Mouse (Mus musculus): ENCODE results near the gene Zc3h18. TPM values are rescaled to one million over a fixed set of nuclear protein-coding genes. Genes with fewer than 3 reads are reported as not detected.

Gene Zc3h18
- polyA plus RNA-seq, 1 experiment from 2014 or later: 71.8 TPM

DNA sequence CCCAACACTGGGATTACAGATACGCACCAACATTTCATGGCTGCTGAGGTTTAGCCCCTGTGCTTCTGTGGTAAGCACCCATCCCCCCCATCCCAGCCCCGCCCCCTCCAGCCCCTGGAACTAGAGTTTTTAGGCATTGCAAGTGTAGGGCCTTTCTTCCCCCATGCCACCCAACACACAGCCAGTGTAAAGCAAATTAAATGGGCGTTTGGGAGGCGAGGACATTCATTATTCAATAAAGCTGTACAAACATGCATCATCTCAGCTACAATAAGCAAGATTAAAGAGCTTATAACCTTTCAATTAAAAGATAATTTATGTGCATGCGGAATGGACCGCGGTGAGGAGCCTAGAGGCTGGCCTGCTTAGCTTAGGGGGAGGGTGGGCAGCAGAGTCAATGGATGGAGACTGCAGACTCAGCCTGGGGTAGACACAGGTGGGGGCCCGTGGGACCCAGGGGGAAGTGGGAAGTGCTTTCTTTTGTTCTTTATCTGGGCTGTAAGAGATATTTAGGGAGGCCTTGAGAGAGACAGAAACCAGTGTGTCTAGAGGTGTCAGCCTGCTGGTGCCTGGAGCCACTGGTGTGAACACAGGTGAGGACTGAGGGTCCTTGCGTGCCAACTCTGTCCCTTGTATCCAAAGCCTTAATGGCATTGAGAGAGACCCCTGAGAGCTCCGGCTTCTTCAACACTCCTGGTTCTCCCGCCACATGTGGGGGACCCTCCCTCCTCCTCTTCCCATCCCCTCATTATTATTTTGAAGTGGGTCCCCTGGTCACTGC, 25.9 kb upstream of the Zc3h18 start:
- Histone ChIP-seq H3K4me1 (peaks cover 20% of the 10 kb centered on the region), H3K9ac (no peak overlapping the region), H3K4me2 (peak overlapping the region; percentile 6; the same call in 1 of the 2 replicates), H3K9me3 (no peaks in the 10 kb centered on the region), H3K27me3 (peaks cover 68% of the 10 kb centered on the region), H3K27ac (0 out of 2 replicates have a peak overlapping the region, but pooled peaks have one; percentile 1), H3K4me3 (replicated peaks) (no peak overlapping the region), H3K36me3 (replicated peaks) (no peaks in the 10 kb centered on the region)
- WGBS: 20% methylated on average over 11 of the region's 11 CpGs
- ATAC-seq (ENCODE audit: low FRiP score): peak; percentile 72

DNA sequence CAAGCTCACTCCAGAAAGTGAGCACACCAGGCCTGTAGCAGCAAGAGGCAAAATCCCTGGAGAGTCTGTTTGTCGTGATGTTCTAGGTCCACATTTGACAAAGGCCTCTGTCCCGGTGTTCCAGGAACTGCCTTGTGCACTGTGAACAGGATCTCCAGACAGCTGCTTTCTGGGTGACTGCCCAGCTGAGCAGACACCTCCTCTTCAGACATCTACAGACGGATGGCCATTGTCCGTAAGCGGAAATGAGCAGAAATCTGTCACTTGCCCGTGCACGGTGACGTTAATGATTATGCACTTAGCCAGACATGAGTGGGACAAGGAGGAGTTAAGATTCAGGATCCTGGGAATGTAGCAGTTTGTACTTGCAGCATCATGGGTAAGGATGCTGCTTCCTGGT, 22.3 kb upstream of the Zc3h18 start:
- Histone ChIP-seq H3K9ac (no peak overlapping the region), H3K4me1 (peaks cover 20% of the 10 kb centered on the region), H3K4me2 (no peak overlapping the region), H3K4me3 (replicated peaks) (no peak overlapping the region), H3K27me3 (peaks cover 57% of the 10 kb centered on the region), H3K36me3 (replicated peaks) (no peaks in the 10 kb centered on the region), H3K27ac (no peak overlapping the region), H3K9me3 (no peaks in the 10 kb centered on the region)
- 83% methylated on average over 8 of the region's 8 CpGs for WGBS
- ATAC-seq (ENCODE audit: low FRiP score): no peak

DNA sequence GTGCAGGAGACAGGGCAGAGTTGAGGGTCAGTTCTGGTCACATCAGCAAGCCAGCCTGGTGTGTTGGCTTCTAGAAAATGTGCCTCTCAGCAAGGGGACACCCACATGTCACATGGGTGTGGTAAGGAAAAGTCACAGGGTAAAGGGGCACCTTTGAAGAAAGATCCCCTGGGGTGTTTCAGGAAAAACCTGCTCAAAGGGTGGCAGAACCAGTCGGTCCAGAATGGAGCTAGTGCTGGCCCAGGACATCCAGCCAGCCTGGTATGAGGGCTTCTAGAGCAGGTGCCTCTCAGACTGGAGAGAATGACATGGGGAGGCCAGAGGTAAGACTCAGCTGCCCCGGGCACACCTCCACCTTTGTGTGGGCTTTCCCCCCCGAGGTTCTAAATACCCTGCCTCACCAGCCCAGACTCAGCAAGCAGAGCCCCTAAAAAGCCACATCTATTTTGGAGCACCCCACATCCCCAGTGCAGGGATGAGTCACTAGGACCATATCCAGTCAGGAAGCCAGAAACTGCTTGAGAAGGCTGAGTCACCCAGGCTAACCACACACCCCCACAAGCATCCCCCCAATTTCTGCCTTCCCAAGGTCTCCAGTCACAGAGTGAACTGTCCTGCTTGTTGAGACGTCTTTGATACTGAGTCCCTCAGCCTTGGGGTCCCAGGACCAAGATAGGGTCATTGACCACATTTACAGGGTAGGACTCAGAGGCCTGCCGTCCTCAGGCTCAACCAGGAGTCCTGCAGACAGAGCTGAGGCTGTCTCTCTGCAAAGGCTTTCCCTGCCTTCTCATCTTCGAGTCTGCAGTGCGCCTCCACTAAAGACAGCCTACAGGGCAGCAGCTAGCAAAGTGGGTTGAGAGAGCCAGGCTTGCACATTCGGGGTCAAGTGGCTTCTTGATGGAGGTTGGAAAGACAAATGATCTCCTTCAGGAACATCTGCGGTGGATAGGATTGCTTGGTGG, 20.5 kb upstream of the Zc3h18 start:
- peaks cover 3% of the 10 kb centered on the region for H3K4me1 ChIP-seq
- no peak overlapping the region for H3K4me3 ChIP-seq (replicated peaks)
- no peak overlapping the region for H3K27ac ChIP-seq
- no peaks in the 10 kb centered on the region for H3K36me3 ChIP-seq (replicated peaks)
- no peaks in the 10 kb centered on the region for H3K9me3 ChIP-seq
- H3K27me3 ChIP-seq: peaks cover 55% of the 10 kb centered on the region
- no peak overlapping the region for H3K4me2 ChIP-seq
- H3K9ac ChIP-seq: no peak overlapping the region
- ATAC-seq (ENCODE audit: low FRiP score): no peak
- 77% methylated on average over 9 of the region's 9 CpGs for WGBS

DNA sequence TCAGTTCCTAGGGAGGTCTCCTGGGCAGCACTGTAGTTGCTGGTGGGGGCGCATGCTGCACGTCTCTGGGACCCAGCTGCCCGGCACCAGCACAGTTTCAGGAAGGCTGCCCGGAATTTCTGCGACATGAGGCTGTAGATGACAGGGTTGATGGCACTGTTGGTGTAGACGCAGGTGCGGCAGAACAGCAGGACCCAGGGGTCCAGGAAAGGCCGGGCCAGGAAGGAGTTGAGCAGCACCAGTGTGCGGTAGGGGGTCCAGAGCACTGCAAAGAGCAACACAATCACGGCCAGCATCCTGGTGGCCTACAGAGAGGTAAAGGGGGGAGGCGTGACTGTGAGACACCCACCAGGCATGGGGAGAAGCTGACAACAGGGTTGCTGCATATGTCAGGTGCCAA, 19.2 kb upstream of the Zc3h18 start:
- H3K4me3 ChIP-seq (replicated peaks): no peak overlapping the region
- no peak overlapping the region for H3K4me2 ChIP-seq
- no peak overlapping the region for H3K9ac ChIP-seq
- peaks cover 52% of the 10 kb centered on the region for H3K27me3 ChIP-seq
- WGBS: 70% methylated on average over 11 of the region's 11 CpGs
- H3K36me3 ChIP-seq (replicated peaks): no peaks in the 10 kb centered on the region
- no peak for ATAC-seq (ENCODE audit: low FRiP score)
- no peaks in the 10 kb centered on the region for H3K9me3 ChIP-seq
- H3K27ac ChIP-seq: no peak overlapping the region
- no peaks in the 10 kb centered on the region for H3K4me1 ChIP-seq

DNA sequence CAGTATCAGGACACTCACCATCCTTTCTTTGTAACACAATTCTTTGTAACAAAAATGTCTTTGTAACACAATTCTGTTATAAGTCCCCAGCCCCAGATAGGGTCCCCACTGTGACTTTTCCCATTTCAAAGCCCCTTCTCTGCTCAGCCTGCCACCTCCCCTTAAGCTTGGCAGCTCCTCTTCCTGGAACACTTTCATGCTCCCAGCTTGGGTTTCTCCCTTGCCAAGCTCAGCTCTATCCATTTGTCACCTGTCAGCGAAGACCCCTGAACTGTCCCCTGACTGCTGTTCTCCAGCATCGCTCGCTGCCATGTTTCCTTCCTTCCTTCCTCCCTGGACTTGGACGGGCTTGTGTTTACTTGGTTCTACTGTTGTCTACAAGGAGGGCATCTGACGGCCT, 18.8 kb upstream of the Zc3h18 start:
- ATAC-seq (ENCODE audit: low FRiP score): no peak
- H3K27me3 ChIP-seq: peaks cover 52% of the 10 kb centered on the region
- H3K4me1 ChIP-seq: no peaks in the 10 kb centered on the region

GRCm38 (mm10) chr8:122359111-122359775, 17.2 kb upstream of the Zc3h18 start:
- Histone ChIP-seq H3K4me2 (no peak overlapping the region), H3K27me3 (peaks cover 57% of the 10 kb centered on the region), H3K9me3 (no peaks in the 10 kb centered on the region), H3K27ac (no peak overlapping the region), H3K4me1 (no peaks in the 10 kb centered on the region), H3K4me3 (replicated peaks) (no peak overlapping the region), H3K9ac (no peak overlapping the region), H3K36me3 (replicated peaks) (no peaks in the 10 kb centered on the region)
- 83% methylated on average over 15 of the region's 15 CpGs for WGBS
- no peak for ATAC-seq (ENCODE audit: low FRiP score)

More for the DNA sequence above, 18.8 kb upstream of the Zc3h18 start:
- H3K9ac ChIP-seq: no peak overlapping the region
- 86% methylated on average over 5 of the region's 5 CpGs for WGBS
- H3K36me3 ChIP-seq (replicated peaks): no peaks in the 10 kb centered on the region
- H3K9me3 ChIP-seq: no peaks in the 10 kb centered on the region
- H3K4me2 ChIP-seq: no peak overlapping the region
- H3K27ac ChIP-seq: no peak overlapping the region
- H3K4me3 ChIP-seq (replicated peaks): no peak overlapping the region

DNA sequence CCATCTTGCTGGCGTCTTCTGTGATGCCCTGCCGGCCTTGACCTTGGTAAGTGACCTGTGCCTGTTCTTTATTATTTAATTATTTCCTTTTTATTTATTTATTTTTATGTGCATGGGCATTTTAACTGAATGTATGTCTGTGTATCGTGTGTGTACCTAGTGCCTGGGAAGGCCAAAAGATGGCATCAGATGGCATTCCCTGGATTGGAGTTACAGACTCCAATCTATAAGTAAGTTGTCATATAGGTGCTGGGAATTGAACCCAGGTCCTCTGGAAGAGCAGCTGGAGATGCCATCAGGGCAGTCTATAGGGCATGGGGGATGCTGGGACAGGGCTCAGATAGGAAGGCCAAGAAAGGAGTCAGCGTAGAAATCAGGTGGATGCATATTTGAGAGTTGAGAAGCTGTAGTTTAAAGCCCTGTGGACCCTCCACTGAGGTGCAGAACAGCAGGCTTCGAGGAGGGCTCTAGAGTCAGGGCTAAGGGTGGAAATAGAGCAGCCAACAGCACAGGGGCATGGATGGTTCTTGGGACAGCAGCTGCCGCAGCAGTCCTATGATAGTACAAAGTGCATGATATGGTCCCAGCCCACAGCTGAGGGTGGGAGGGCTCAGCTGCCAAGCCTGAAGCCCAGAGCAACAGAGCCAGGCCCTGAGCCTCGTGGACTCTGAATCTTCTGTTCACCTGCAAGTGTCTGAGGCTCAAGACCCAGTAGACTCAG, 15.6 kb upstream of the Zc3h18 start, which contains the start of gene Trhr2:
TSS of gene Trhr2 (minus strand) at position 51 of the 721 bp plus-strand sequence.
- Histone ChIP-seq H3K27me3 (peaks cover 53% of the 10 kb centered on the region), H3K4me1 (no peaks in the 10 kb centered on the region), H3K4me2 (no peak within 1 kb of the TSS), H3K9ac (no peak within 1 kb of the TSS), H3K4me3 (replicated peaks) (no peak within 1 kb of the TSS), H3K36me3 (replicated peaks) (no peaks in the 10 kb centered on the region), H3K27ac (no peak within 1 kb of the TSS), H3K9me3 (no peaks in the 10 kb centered on the region)
- 86% methylated on average over 7 of the region's 7 CpGs for WGBS
- ATAC-seq (ENCODE audit: low FRiP score): no peak

GRCm38 (mm10) chr8:122362271-122362670, 14.1 kb upstream of the Zc3h18 start:
- H3K9ac ChIP-seq: no peak overlapping the region; the same call in 1 of the 2 replicates
- peaks cover 40% of the 10 kb centered on the region for H3K27me3 ChIP-seq
- H3K9me3 ChIP-seq: no peaks in the 10 kb centered on the region
- H3K4me2 ChIP-seq: no peak overlapping the region
- H3K27ac ChIP-seq: no peak overlapping the region
- H3K36me3 ChIP-seq (replicated peaks): no peaks in the 10 kb centered on the region
- H3K4me3 ChIP-seq (replicated peaks): no peak overlapping the region
- no peak for ATAC-seq (ENCODE audit: low FRiP score)
- WGBS: 49% methylated on average over 5 of the region's 5 CpGs
- no peaks in the 10 kb centered on the region for H3K4me1 ChIP-seq

GRCm38 (mm10) chr8:122362967-122363366, 13.4 kb upstream of the Zc3h18 start:
- H3K4me1 ChIP-seq: no peaks in the 10 kb centered on the region
- no peak for ATAC-seq (ENCODE audit: low FRiP score)
- H3K4me3 ChIP-seq (replicated peaks): no peak overlapping the region
- H3K9me3 ChIP-seq: no peaks in the 10 kb centered on the region
- peaks cover 33% of the 10 kb centered on the region for H3K27me3 ChIP-seq
- H3K9ac ChIP-seq: no peak overlapping the region; the same call in 1 of the 2 replicates
- H3K4me2 ChIP-seq: no peak overlapping the region
- WGBS: 25% methylated on average over 8 of the region's 8 CpGs
- no peaks in the 10 kb centered on the region for H3K36me3 ChIP-seq (replicated peaks)
- H3K27ac ChIP-seq: no peak overlapping the region

GRCm38 (mm10) chr8:122368494-122368893, 7.9 kb upstream of the Zc3h18 start:
- no peak overlapping the region for H3K9ac ChIP-seq
- no peak overlapping the region for H3K27ac ChIP-seq
- no peak overlapping the region for H3K4me3 ChIP-seq (replicated peaks)
- ATAC-seq (ENCODE audit: low FRiP score): no peak
- H3K4me1 ChIP-seq: no peaks in the 10 kb centered on the region; the same call in 1 of the 2 replicates
- WGBS: 82% methylated on average over 10 of the region's 10 CpGs
- H3K27me3 ChIP-seq: peaks cover 6% of the 10 kb centered on the region
- H3K9me3 ChIP-seq: no peaks in the 10 kb centered on the region
- H3K36me3 ChIP-seq (replicated peaks): no peaks in the 10 kb centered on the region
- no peak overlapping the region for H3K4me2 ChIP-seq

DNA sequence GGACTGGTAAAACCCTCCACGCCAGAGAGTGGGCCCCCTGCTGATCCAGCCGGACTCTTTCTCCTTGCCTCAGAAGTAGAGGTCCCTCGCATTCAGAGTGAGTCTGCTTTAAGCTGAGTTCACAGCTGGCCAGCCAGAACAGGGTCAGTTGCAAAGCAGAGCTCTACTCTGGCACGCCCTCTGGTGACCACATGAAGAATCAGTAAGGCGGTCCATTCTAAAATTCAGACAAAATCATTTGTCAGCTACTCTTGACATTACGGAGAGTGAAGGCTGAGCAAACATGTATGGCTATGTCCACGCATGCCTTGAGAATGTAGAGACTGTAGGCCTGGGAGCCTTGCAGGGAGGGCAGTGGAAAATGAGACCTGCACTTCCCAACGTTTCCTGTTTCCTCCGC, 6.7 kb upstream of the Zc3h18 start:
- ATAC-seq (ENCODE audit: low FRiP score): no peak
- 9% methylated on average over 9 of the region's 9 CpGs for WGBS
- Histone ChIP-seq H3K36me3 (replicated peaks) (no peaks in the 10 kb centered on the region), H3K4me2 (no peak overlapping the region), H3K27me3 (0 out of 2 replicates have a peak, but pooled peaks cover 4% of the 10 kb centered on the region), H3K4me1 (no peaks in the 10 kb centered on the region; the same call in 1 of the 2 replicates), H3K9ac (no peak overlapping the region; the same call in 1 of the 2 replicates), H3K9me3 (no peaks in the 10 kb centered on the region), H3K4me3 (replicated peaks) (no peak overlapping the region), H3K27ac (no peak overlapping the region)

All from forebrain, embryonic 12.5 days (tissue).